Mouse (Mus musculus) heart, embryonic 15.5 days (tissue): Measurements from ENCODE around the gene Fam205a3. TPM values are rescaled to one million over a fixed set of nuclear protein-coding genes. Genes with fewer than 3 reads are reported as not detected.
"Not testable (repeated sequence)": the region's sequence is repeated elsewhere in the genome, so short reads cannot be mapped to it uniquely, and the experiment has no call there.

Source experiments
- ATAC-seq: fragments of 200-750 bp; cut with Nextera tagmentation; replicated peaks from 2 replicates; pipeline ENCODE4 v1.8.0; 2017; ENCODE audit warnings: low read depth, moderate TSS enrichment; ENCODE audit not compliant: insufficient number of reproducible peaks, insufficient read depth, low FRiP score
- H3K27ac ChIP-seq: fragments of 300-500 bp; sonication (generic); 2 replicates; pipeline ENCODE4 v1.5.1; 2015; ENCODE audit warnings: mild to moderate bottlenecking, inconsistent platforms
- H3K27me3 ChIP-seq: fragments of 300-500 bp; sonication (generic); 2 replicates; pipeline ENCODE4 v1.6.1; 2015; ENCODE audit warnings: inconsistent platforms
- H3K36me3 ChIP-seq: fragments of 300-500 bp; sonication (generic); 2 replicates; pipeline ENCODE4 v1.6.1; 2015; ENCODE audit warnings: mild to moderate bottlenecking, inconsistent platforms
- H3K4me1 ChIP-seq: fragments of 300-500 bp; sonication (generic); replicated peaks from 2 replicates; pipeline ENCODE4 v1.6.1; 2015; ENCODE audit warnings: inconsistent platforms
- H3K4me2 ChIP-seq: fragments of 300-500 bp; sonication (generic); 2 replicates; pipeline ENCODE4 v1.6.1; 2015; ENCODE audit warnings: inconsistent platforms, mild to moderate bottlenecking, moderate library complexity
- H3K4me3 ChIP-seq: fragments of 300-500 bp; sonication (generic); 2 replicates; pipeline ENCODE4 v1.5.1; 2015; ENCODE audit warnings: mild to moderate bottlenecking, inconsistent platforms
- H3K9ac ChIP-seq: fragments of 300-500 bp; sonication (generic); 2 replicates; pipeline ENCODE4 v1.6.1; 2015; ENCODE audit warnings: mild to moderate bottlenecking, inconsistent platforms
- H3K9me3 ChIP-seq: fragments of 300-500 bp; sonication (generic); replicated peaks from 2 replicates; pipeline ENCODE4 v1.6.1; 2016; ENCODE audit warnings: inconsistent platforms
- WGBS: fragments of 180-500 bp; shearing (Covaris S2); methylation state at CpG from one replicate; pipeline ENCODE4 v1.1.7; 2015; ENCODE audit warnings: mixed read lengths; 5-methylcytosine and 5-hydroxymethylcytosine counted together
- polyA plus RNA-seq: library from polyadenylated mRNA; unstranded; fragments of >200 nt; fragmentation: Nextera tagmentation; extraction: Ambion mirVana; gene quantifications from 2 replicates; pipeline ENCODE4 v1.2.1, GENCODE M21; 2015

Gene Fam205a3
- polyA plus RNA-seq, result 0.08 TPM in 1 of 2 replicates, not detected in the other

GRCm38 (mm10) chr4:42318034-42318433, at the start of gene Fam205a3:
Gene Fam205a3 (plus strand): TSS chr4:42318334.
- no CpG with 5 or more reads among the region's 1 CpGs for WGBS
- H3K4me3 ChIP-seq, H3K27me3 ChIP-seq, H3K9ac ChIP-seq, ATAC-seq, H3K27ac ChIP-seq, H3K36me3 ChIP-seq, H3K4me1 ChIP-seq, H3K4me2 ChIP-seq, H3K9me3 ChIP-seq: not testable (repeated sequence)

- not testable (repeated sequence) for H3K4me3 ChIP-seq, H3K9me3 ChIP-seq, H3K36me3 ChIP-seq, H3K4me2 ChIP-seq, H3K27ac ChIP-seq, H3K9ac ChIP-seq, H3K27me3 ChIP-seq, ATAC-seq, H3K4me1 ChIP-seq
- no CpG with 5 or more reads among the region's 18 CpGs for WGBS
These were observed 24.2 kb upstream of the Fam205a3 start, which contains the start of gene Gm21953 for GRCm38 (mm10) chr4:42293967-42294366. Gene Gm21953 (plus strand): TSS chr4:42294267.

Other genes starting within 250 kb of the Fam205a3 start
- not detected in 2 replicates for gene Gm3893, start 227.1 kb upstream of the Fam205a3 start, polyA plus RNA-seq
- gene Gm13304, start 203.5 kb upstream of the Fam205a3 start, polyA plus RNA-seq, result 6.0 TPM in 1 of 2 replicates, not detected in the other
- 1.3 TPM in 1 of 2 replicates, not detected in the other for gene Gm13306, start 164.9 kb upstream of the Fam205a3 start, polyA plus RNA-seq
- gene Gm13305, start 149.7 kb upstream of the Fam205a3 start, polyA plus RNA-seq, result 0.59 and 0.90 TPM in 2 replicates
- not detected in 2 replicates for gene Gm10600, start 77.7 kb upstream of the Fam205a3 start, polyA plus RNA-seq
- 1.1 TPM in 1 of 2 replicates, not detected in the other for gene Ccl21b, start 62.6 kb upstream of the Fam205a3 start, polyA plus RNA-seq
- gene Gm21953, start 24.1 kb upstream of the Fam205a3 start, polyA plus RNA-seq, result not detected in 2 replicates
- gene Gm21586, start 121.0 kb downstream of the Fam205a3 start, polyA plus RNA-seq, result not detected in 2 replicates
- gene Gm2163, start 148.4 kb downstream of the Fam205a3 start, polyA plus RNA-seq, result not detected in 2 replicates
- 0.08 TPM in 1 of 2 replicates, not detected in the other for gene Fam205a2, start 209.8 kb downstream of the Fam205a3 start, polyA plus RNA-seq